Mouse (Mus musculus) liver, adult (tissue): ENCODE results near the gene Olfr624.

Experiments
- GATA4 ChIP-seq: IDR thresholded peaks from 2 replicates; pipeline ENCODE4 v1.6.1; 2014; ENCODE audit warnings: mild to moderate bottlenecking, low read length; ENCODE audit not compliant: insufficient replicate concordance

Gene Olfr624

GRCm38 (mm10) chr7:103671091-103671490, at the start of gene Olfr624:
Gene Olfr624 (minus strand): TSS chr7:103671191.
- TF ChIP-seq GATA4: no peak

- TF ChIP-seq GATA4: no peak
These were observed 43.4 kb upstream of the Olfr624 start, which contains the start of gene Olfr243 for GRCm38 (mm10) chr7:103714371-103714770. Gene Olfr243 (plus strand): TSS chr7:103714671.

GRCm38 (mm10) chr7:103712024-103712423, 41.0 kb upstream of the Olfr624 start:
- no peak for TF ChIP-seq GATA4

- TF ChIP-seq GATA4: no peak
These were observed 28.5 kb upstream of the Olfr624 start for GRCm38 (mm10) chr7:103699469-103699868.

- no peak for TF ChIP-seq GATA4
These were observed 11.4 kb upstream of the Olfr624 start, which contains the start of gene Olfr625-ps1 for GRCm38 (mm10) chr7:103682420-103682819. Gene Olfr625-ps1 (plus strand): TSS chr7:103682720.

- no peak for TF ChIP-seq GATA4
These were observed 7.4 kb downstream of the Olfr624 start, which contains the start of gene Olfr623 for GRCm38 (mm10) chr7:103663598-103663997. Gene Olfr623 (minus strand): TSS chr7:103663698.

- no peak for TF ChIP-seq GATA4
These were observed 26.9 kb downstream of the Olfr624 start for GRCm38 (mm10) chr7:103644070-103644469.

- TF ChIP-seq GATA4: no peak
These were observed 28.4 kb downstream of the Olfr624 start, which contains the start of gene Olfr622 for GRCm38 (mm10) chr7:103642602-103643001. Gene Olfr622 (minus strand): TSS chr7:103642702.

- no peak for TF ChIP-seq GATA4
These were observed 34.2 kb downstream of the Olfr624 start for GRCm38 (mm10) chr7:103636795-103637194.
